In the genomic region with DNA sequence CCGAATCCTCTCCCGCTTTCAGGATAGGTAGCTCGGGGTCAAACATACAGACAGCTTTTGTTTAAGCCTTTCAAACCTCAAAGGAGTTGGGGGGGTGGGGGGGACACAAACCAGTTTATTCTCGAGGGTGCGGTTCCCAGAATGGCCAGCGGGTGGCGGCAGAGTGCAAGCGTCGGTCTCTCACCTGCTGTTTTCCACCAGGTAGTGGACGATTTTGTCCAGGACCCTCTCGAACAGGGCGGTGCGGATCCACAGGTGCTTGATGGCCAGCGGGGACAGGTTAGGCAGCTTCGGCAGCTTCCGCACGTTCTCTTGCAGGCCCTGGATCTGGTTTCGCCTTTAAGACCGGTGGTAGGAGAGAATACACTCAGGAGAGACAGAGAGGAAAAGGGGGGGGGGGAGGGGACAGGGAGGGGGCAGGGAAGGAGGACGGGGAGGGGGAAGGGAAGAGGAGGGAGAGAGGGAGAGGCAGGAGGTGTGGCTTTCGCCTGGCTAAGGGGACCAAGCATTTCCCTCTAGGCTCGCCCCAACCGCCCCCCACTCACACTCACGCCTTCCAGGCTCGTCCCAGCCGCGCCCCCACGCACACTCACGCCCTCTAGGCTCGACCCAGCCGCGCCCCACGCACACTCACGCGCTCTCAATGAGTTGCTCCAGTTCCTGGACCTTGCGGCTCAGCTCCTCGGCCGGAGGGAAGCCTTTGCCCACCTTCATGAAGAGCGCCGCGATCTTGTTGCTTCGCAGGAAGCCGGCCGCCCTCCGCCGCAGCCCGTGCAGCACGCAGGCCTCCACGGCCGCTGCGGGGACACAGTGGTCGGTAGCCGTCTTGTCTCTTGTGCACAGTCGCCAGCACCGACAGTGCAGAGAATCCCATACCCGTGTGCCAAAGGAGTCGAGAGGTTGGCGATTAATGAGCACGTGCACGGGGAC, we compare ENCODE assay signal across 8 mouse cellular contexts. TPM values are rescaled to one million over a fixed set of nuclear protein-coding genes. Genes with fewer than 3 reads are reported as not detected.
DNase-seq lines count a peak whose midpoint lies in the region; ATAC-seq and TF ChIP-seq lines count a peak whose summit lies in the region.

No protein-coding gene starts in this region.

- H3K4me1 ChIP-seq in forebrain, embryonic 16.5 days (replicated peaks; ENCODE audit: control insufficient read depth, insufficient read depth, low read length) = peaks cover 8% of the 10 kb centered on the region; the same call in 1 of the 2 replicates
- H3K4me1 ChIP-seq in liver, embryonic 14.5 days (replicated peaks; ENCODE audit: control insufficient read depth in 2 of 2, insufficient read depth in 2 of 2, low read length in 1 of 2) = no peaks in the 10 kb centered on the region
- peaks cover 9% of the 10 kb centered on the region for H3K4me1 ChIP-seq in neural tube, embryonic 15.5 days

- H3K4me3 ChIP-seq in forebrain, embryonic 16.5 days (replicated peaks; ENCODE audit: low read length) = peak overlapping the region; percentile 26
- no peak overlapping the region for H3K4me3 ChIP-seq in liver, embryonic 14.5 days (ENCODE audit: insufficient read depth in 1 of 2, low read depth in 2 of 2, low read length in 2 of 2)
- H3K4me3 ChIP-seq in neural tube, embryonic 15.5 days (replicated peaks) = peak overlapping the region; percentile 24; the same call in 1 of the 2 replicates

- DNase-seq in heart, adult 8-10 months (ENCODE audit: low spot score) = peak; percentile 13
- DNase-seq in heart, adult 9 months (ENCODE audit: low spot score in 2 of 2) = no peak
- DNase-seq in cerebellum, adult 11-12 months = peak; percentile 81
- DNase-seq in kidney, adult 9 months = peak; percentile 70
- DNase-seq in liver, embryonic 14.5 days (ENCODE audit: low read depth in 3 of 3, low spot score in 3 of 3) = no peak
- peak; percentile 17 for DNase-seq in yolk sac, embryonic 10.5 days (ENCODE audit: low spot score)

- peak overlapping the region; percentile 54 for H3K4me2 ChIP-seq in forebrain, embryonic 16.5 days (ENCODE audit: low read length)
- H3K4me2 ChIP-seq in liver, embryonic 14.5 days (ENCODE audit: low read depth) = no peak overlapping the region
- H3K4me2 ChIP-seq in neural tube, embryonic 15.5 days = peak overlapping the region; percentile 50

- H3K36me3 ChIP-seq in forebrain, embryonic 16.5 days (ENCODE audit: control insufficient read depth, insufficient read depth) = peaks cover 2% of the 10 kb centered on the region; the same call in 1 of the 2 replicates
- H3K36me3 ChIP-seq in liver, embryonic 14.5 days (replicated peaks; ENCODE audit: control insufficient read depth, insufficient read depth, low read depth) = no peaks in the 10 kb centered on the region
- H3K36me3 ChIP-seq in neural tube, embryonic 15.5 days = peaks cover 28% of the 10 kb centered on the region

- peak; percentile 81 for TF ChIP-seq CTCF in liver, embryonic 14.5 days (IDR thresholded peaks at IDR 0.05; ENCODE audit: low read depth)

- H3K9me3 ChIP-seq in forebrain, embryonic 16.5 days (ENCODE audit: control insufficient read depth, low read length) = no peaks in the 10 kb centered on the region
- H3K9me3 ChIP-seq in liver, embryonic 14.5 days (ENCODE audit: control insufficient read depth, low read length) = no peaks in the 10 kb centered on the region
- H3K9me3 ChIP-seq in neural tube, embryonic 15.5 days (replicated peaks) = no peaks in the 10 kb centered on the region

- peak; percentile 34; the same call in 1 of the 2 replicates for ATAC-seq in forebrain, embryonic 16.5 days
- ATAC-seq in liver, embryonic 14.5 days (ENCODE audit: insufficient read depth) = no peak
- ATAC-seq in neural tube, embryonic 15.5 days (ENCODE audit: low FRiP score) = peak; percentile 40; the same call in 1 of the 2 replicates

- 3% methylated on average over 57 of the region's 60 CpGs for WGBS in forebrain, embryonic 16.5 days
- WGBS in liver, embryonic 14.5 days (ENCODE audit: insufficient replicate concordance) = 5% methylated on average over 54 of the region's 60 CpGs
- whole genome bisulfite sequencing in neural tube, embryonic 15.5 days = 2% methylated on average over 58 of the region's 60 CpGs

- H3K27me3 ChIP-seq in forebrain, embryonic 16.5 days (replicated peaks; ENCODE audit: control insufficient read depth, insufficient read depth, low read length) = peaks cover 23% of the 10 kb centered on the region
- H3K27me3 ChIP-seq in liver, embryonic 14.5 days (ENCODE audit: control insufficient read depth, insufficient read depth, low read length) = no peaks in the 10 kb centered on the region; the same call in 1 of the 2 replicates
- H3K27me3 ChIP-seq in neural tube, embryonic 15.5 days (replicated peaks) = peaks cover 39% of the 10 kb centered on the region

- H3K27ac ChIP-seq in forebrain, embryonic 16.5 days (ENCODE audit: low read length) = no peak overlapping the region
- no peak overlapping the region for H3K27ac ChIP-seq in liver, embryonic 14.5 days
- no peak overlapping the region for H3K27ac ChIP-seq in neural tube, embryonic 15.5 days (replicated peaks)

- H3K9ac ChIP-seq in forebrain, embryonic 16.5 days (replicated peaks; ENCODE audit: low read depth, low read length) = peak overlapping the region; percentile 36
- no peak overlapping the region for H3K9ac ChIP-seq in liver, embryonic 14.5 days (replicated peaks)
- peak overlapping the region; percentile 28; the same call in 1 of the 2 replicates for H3K9ac ChIP-seq in neural tube, embryonic 15.5 days (replicated peaks)

- TF ChIP-seq EP300 in liver, embryonic 14.5 days (IDR thresholded peaks at IDR 0.05; ENCODE audit: low read depth) = no peak

RNA-seq across cellular contexts. Expression of a gene that starts 23.7 kb away (rescaled TPM):
- under 1 TPM; 0.37 to 0.84 (median 0.58) TPM for total RNA-seq in heart, adult 8-10 months (2022)
- polyA plus RNA-seq in forebrain, embryonic 16.5 days (2015; fragmentation: Nextera tagmentation; extraction: Ambion mirVana) = 15.8 and 19.2 TPM in 2 replicates
- polyA plus RNA-seq in liver, embryonic 14.5 days (2012; rRNA removed) = 1.4 and 1.5 TPM in 2 replicates
- polyA plus RNA-seq in liver, embryonic 14.5 days (2014; fragmentation: Nextera tagmentation; extraction: Ambion mirVana) = 0.86 and 1.4 TPM in 2 replicates
- polyA plus RNA-seq in neural tube, embryonic 15.5 days (2015; fragmentation: Nextera tagmentation; extraction: Ambion mirVana) = 16.8 and 20.0 TPM in 2 replicates

Comparison
In these comparisons a context has a peak if more than half of its experiments do, and no peak if none do; other contexts are left out.
1. DNase-seq: peak in heart, adult 8-10 months (single experiment), cerebellum, adult 11-12 months (single experiment), kidney, adult 9 months (single experiment) and yolk sac, embryonic 10.5 days (single experiment); none in heart, adult 9 months (0 of 2) and liver, embryonic 14.5 days (0 of 3).
2. H3K4me3 ChIP-seq: peak in forebrain, embryonic 16.5 days (single experiment) and neural tube, embryonic 15.5 days (single experiment); none in liver, embryonic 14.5 days (0 of 2).